Mouse (Mus musculus): Measurements from ENCODE around the gene Gm45213.

The Gm45213 gene

DNA sequence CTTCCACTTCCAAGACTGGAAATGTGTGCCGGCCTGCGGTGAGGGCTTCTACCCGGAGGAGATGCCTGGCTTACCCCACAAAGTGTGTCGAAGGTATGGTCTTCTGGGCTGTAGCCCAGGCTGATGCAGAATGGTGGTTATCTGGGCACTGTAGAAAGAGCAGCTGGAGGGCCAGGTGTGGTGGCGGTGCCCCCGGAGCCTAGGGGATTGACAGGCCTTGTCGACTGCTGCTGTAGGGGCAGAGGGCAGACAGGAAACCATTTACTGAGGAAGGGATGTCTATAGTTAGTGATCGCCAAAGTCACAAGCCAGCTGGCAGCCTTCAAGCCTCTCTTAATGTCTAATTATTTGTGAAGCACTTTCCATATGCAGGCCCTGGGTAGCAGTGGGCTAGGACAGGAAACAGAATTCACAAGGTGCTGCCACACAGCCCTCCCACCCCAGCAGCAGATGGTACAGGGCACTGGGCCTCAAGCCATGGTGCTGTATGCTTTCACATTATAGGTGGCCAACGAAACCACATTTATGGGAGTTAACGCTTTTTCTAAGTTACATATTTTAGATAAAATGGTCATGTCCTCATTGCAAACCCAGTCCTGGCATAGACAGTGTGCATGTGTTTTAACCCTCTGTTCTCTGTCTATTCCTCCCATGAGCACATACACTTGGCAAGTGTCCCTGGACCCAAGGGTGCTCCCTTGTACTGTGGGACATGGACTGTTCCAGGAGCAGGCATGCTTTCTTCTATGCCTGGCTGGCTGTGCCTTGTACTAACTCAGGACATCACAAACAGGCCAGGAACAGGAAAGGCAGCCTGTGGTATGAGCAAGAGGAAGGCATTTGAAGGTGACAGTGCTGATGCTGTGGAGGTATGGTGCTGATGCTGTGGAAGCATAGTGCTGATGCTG lies at the start of gene Gm45213:
Gene Gm45213, plus strand, starts transcription at position 51 of the 908 bp plus-strand sequence.
- no peak for DNase-seq

DNA sequence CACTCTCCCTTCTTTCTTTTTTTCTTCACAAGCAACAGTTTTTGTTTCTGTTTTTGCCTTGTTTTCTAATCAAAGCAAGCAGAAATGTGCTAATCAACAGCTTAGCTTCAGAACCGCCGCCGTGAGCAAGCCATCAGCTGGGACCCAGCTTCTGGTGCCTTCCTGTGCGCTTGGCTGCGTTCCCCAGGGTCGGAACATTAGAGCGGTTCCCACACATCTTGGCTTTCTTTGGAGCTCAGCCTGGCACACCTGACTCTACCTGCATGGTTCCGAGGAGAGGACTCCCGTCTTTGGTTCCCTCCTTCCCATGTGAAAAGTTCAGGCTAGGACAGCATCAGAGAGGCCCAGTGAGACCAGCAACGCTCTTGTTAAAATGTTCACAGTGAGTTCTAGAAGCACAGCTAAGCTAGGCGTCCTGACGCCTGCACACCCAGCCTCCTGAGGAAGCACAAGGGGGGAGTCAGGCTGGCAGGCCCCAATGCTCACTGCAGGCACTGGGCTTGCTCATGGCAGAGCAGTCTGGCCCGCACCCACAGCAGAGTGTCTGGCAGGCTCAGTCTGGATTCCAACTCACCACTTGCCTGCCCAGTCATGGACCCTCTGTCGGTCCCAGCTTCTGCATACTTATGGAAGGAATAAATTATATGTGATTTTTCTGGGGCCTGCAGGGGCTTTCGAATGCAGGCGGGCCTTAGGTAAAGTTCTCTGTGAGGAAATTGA lies 42.2 kb upstream of the Gm45213 start:
- no peak for DNase-seq

DNA sequence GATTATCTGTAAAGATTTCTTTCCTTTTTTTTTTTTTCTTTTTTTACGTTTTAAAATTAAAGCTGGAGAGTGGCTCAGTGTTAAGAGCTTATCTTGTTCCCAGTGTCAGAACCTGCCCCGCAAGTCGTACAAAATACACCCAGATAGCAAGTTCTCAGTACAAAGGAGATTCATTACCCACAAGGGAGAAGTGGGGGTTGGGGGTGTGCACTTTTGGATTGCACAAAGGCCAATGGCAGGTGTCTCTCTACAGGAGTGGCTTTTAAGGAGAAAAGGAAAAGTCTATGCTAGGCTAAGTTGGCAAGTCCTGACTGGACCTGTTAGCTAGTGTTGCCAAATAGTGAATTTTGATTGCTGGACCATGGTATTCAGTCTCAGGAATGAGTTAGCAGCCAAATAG lies 41.6 kb upstream of the Gm45213 start:
- DNase-seq, result no peak

DNA sequence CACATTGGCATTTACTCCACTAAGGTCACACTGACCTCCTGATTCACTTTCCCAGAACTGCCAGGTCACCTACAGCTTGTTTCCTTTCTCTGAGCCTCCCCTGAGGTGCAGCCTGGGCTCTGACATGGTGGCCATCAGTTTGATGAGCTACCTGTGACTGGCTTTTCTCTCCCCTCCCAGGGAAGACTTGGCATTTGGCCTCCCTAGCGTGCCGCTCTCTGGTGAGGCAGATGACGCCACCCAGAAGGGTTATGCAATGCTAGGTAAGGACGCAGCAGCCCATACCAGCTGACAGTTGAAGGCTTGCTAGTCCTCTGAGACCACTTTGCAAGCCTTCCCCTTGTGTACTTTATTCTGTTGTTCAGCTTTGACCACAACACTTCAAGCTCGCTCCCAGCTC lies 40.0 kb upstream of the Gm45213 start:
- DNase-seq, result no peak

DNA sequence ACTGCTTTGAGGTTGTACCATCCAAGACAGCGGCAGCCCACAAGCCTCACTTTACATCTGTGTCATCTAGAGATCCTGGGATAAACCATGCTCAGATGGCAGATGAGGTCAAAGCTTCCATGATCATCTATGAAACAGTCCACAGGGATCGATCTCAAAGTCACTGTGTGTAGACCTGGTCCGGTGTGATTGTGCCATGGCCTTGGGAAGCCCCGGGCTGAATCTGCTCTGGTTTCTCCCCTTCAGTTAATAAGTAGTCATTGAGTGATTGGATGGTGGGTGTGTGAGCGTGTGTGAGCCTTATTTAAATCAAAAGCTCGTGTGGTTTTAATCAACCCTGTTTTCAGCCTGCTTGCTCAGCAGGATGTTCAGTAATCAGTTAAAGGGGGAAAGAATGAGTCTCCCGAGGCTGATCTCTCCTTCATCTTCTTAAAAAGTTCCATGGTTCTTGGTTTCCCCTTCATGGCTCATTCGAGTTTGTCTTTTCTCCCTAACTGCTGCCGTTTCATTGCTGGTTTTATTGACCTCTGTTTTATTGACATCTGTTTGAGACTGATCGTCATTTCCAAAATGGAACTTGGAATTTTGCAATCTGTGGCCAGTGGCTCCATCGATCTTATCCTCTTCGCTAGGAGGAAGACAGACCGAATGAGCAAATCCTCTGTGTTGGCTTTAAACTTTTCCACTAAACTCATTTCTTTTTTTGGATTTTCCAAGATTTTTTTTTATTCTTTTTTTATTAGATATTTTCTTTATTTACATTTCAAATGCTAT lies 39.4 kb upstream of the Gm45213 start:
- DNase-seq, result no peak

DNA sequence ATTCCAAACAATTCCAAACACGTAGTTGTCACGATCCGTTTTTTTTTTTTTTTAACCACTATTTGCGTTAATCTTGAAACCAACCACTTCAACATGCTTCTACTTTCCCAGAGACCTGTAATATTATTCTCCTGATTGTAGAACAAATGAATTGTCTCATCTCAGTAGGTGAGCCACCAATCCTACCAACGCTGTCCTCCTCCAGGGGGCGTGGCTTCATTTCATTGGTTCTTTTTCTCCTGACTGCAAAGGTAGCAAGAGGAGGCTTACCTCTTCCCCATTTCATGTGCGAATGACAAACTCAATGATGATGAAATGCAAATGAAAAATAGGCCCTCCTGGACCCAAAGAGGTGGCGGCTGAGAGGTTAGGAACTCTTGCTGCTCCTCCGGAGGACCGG lies 38.3 kb upstream of the Gm45213 start:
- DNase-seq, result no peak

DNA sequence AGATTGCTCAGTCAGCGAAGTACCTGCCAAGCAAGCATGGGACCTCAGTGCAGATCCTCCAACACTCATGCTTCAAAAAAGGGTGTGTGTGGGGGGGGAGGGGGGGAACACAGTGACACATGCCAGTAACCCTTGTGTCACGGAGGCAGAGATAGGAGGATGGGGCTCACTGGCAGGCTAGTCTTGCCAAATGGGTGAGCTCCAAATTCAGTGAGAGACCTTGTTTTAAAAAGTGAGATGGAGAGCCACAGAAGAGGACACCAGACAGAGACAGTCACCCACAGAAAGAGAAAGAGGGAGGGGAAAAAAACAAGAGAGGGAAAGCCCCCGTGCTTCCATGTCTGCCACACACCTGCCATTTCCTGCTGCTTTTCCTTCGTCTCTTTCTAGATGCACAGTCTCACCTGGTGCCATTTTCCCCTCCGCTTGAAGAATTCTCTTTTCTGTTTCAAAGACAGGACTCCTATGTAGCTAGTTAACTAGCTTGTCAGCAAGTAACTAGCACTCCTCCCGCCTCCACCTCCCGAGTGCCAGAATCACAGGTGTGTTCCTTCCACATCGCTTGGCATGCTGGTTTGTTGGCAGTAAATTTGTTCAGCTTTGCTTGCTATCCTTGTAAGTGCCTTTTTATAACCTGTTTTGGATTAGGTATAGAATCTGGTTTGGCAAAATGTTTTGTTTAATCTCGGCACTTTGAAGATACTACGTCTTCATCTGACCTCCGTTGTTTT lies 35.1 kb upstream of the Gm45213 start:
- DNase-seq, result peak; percentile 32

DNA sequence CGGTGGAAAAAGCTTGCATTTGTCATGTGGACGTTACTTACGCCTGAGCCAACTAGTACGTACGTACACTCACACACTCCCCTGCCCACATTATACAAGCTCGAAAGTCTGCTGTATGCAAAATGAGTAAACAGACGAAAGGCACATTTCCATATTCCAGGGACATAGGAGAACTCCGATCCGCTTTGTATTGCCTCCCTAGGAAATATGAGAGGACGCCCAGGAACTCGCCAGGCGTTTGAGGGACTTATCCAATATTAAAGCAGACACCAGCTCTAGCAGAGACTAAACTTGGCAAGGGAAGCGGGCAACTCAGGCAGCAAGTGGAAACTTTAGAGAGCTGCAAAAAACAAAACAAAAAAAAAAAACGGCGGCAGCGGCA lies 34.5 kb upstream of the Gm45213 start:
- peak; percentile 34 for DNase-seq

DNA sequence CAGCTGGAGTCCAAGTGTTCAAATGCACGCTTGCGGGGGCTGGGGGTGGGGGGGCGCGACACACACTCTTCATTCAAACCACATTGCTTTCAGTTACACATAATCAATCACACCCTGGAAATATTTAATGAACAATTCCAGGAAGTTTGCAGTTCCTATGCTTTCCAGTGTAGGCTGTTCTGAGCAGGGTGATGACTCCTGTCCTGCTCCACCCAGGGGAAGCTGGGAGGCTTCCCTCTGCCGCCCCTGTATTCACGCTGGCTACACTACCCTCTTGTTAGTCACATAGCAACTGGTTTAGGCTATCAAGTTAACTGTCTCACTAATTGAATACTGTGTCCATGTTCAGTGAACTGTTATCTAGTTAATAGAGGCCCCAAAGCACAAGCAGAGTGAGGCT lies 32.9 kb upstream of the Gm45213 start:
- no peak for DNase-seq

DNA sequence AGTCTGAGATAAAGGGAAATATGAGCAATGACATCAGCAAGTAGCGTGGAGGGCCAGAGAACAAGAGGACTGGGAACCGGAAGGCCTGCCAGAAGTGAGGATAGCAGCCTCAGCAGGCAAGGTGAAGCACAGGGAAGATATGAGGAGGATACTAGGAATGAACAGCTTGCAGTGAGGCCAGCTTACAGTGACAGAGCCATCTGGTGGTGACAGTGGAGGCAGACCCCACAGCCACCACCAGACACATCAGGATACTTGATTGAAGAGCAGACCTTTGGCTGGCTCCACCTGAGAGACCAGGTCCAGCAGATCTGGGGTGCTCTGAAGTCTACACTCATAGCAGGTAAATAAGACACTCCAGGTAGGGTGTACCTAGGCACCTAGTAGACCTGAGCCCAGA lies 15.7 kb upstream of the Gm45213 start:
- DNase-seq, result no peak

DNA sequence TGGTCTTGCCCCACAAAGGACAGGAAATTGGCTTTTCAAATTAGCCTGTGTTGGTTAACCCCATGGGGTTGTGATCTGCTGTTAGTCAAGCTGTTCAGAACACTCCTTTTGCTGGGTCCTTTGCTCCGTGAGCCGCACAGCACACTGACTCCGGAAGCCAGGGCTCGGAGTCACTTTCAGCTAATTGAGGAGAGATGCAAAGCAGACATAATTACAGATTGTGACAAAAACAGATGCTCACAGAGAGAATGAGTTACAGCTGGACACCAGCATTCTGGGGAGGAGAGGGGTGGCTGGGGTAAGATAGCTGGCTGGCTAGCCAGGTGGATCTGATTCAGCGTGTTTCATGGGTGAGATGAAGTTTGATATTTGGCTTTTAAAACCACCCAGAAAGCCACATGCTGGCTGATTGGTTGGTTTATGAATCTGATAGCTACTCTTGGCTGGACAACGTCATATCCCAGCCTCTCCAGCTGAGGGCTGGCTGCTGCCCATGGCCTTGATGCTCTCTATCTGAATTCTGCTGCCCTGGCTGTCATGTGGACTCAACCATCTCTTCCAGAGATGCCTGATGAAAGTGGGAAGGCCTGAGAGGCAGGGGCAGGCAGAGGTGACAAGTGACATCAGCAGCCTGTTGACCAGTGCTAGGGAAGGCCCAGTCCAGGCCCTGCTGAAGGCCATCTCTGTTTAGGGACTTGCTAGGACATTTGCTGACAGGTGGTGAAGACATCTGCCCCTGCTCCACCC lies 14.5 kb upstream of the Gm45213 start:
- no peak for DNase-seq

DNA sequence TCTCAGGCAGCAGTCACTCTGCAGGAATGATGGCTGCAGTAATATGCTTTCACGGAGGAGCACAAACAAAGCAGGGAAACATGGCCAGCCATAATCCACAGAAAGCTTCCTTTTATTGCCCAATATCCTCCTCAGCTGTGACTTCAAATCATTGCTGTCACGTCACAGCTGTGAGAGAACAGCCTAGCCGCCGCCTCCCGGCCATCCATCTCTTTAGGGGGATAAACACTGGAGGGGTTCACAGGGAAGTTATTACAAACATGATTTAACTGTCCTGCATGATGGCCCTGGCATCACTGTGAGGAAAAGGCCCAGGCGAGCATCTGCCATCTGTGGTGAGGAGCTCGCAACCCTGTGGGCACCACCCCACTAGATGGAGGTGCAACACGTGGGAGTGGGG lies 6.6 kb upstream of the Gm45213 start:
- DNase-seq, result no peak

DNA sequence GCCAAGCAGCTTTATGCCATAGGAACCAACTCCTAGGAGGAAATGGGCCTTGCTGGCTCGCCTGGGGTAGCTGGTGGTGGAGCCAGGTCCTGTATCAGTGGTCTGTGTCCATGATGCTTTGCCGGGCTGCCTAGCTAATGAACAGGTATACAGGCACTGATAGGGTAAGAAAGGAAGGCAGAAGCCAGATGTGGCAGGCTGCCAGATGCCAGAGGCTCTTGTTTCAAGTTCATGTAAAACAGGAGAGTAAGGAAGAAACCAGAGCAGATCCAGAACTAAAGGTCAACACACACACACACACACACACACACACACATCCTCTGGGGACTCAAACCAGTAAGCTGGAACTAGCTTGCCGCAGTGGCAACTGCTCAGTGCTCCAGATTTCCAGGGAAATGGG lies 5.1 kb upstream of the Gm45213 start:
- no peak for DNase-seq

DNA sequence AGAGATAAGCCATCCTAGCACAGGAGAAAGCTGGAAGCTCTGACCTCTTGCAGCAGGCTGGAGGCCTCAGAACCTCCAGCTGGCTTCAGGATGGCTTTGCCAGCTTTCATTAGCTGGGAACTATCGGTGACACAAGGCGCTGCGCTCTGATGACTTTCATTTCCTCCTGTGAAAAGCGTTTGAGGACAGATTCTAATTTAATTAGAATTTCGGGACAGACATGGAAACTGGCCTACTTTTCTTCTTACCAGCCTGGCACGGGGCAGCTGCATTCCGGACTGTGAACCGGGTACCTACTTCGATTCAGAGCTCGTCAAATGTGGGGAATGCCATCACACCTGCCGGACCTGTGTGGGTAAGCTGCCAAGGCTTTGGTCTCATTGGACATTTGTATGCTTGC lies 4.7 kb upstream of the Gm45213 start:
- no peak for DNase-seq

DNA sequence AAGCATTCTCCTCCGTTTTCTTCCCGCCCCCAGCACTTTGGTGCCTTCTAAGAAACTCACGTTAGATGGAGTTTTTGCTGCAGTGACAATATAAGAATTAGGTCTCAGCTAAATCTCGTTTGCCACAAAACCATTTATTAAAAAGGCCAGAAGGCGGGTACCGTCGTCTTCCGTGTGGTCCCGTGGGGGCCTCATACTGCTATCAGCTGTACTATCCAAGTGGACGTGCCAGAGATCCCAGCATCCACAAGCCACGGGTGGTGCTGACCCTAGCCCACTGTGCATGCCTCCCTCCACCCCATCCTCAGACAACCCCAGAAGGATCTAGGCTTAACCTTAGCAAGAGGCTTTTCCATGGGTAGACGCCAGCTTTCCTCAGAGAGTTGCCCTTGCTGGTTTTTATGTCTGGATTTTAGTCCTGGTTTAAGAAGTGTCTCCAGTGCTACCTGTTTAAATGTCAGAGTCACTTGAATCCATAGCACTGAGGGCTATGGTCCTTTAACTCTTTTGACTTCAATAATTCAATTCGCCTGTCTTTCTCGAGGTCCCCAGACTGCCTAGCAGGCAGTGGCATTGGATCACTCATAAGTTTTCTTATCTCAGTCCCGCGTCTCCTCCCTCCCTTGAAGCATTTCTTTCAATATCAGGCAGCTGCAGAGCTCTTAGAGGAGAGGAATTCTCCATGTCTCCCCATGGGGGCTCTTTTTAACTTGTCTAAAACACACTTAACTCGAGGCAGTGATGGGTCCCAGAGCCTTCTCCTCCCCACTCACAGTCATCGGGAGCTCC lies 3.2 kb upstream of the Gm45213 start:
- DNase-seq, result no peak

DNA sequence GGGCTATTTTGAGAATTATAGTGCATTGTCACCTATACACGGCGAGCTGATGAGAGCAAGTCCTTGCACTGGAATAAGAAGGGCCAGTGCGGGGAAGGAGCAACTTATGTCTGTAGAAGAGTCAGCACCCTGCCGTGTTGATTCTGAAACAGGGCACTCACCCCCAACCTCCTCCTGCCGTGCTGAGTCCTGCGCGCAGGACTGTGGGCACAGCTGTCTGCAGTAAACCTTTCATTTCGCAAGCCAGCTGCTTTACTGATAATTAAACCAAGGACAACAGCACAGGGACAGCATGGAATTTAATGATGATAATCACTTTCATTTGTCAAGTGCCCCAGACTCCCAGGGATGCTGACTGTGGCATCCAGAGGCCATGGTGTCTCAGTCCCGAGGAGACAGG lies 1.2 kb downstream of the Gm45213 start:
- no peak for DNase-seq

DNA sequence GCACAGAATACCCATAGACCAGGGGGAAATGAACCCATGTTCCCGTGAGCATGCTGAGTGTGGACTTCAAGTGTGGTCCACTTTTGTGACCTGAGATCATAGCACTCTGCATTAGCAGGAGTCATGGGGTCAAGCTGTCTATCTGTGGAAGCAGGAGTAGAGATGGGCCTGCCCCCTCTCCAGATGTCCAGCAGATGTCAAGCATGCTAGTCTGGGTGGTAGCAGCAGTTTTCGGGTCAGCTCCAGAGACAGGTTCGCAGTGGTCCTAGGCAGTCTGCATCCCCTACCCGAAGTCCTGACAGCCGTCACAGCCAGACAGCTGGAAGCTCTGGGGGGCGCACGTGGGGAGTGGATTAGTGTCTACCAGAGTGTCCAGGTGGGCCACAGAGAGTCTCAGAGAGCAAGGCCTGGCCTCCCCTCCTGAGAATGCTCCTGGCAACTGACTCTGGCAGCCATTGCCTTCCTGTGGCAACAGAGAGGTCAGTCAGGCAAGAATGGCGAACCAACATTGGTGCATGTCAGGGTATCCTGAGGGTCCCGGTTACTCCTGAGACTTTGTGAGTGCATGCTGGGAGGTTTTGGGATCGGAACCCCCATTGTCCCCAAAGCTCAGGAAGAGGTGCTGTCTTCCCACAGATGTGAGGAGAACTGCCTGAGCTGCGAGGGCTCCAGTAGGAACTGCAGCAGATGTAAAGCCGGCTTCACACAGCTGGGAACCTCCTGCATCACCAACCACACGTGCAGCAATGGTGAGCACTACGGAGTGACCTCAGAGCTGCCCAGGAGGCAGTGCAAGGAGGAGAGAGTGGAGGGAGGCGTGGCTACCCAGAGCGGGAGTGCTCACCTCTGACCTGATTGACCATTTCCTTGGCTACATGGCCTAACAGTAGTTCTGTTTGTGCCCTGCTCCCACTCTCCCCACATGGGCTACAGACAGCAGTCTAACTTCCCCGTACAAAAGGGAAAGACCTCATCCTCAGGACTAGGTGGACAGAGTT lies 3.8 kb downstream of the Gm45213 start:
- DNase-seq, result no peak

DNA sequence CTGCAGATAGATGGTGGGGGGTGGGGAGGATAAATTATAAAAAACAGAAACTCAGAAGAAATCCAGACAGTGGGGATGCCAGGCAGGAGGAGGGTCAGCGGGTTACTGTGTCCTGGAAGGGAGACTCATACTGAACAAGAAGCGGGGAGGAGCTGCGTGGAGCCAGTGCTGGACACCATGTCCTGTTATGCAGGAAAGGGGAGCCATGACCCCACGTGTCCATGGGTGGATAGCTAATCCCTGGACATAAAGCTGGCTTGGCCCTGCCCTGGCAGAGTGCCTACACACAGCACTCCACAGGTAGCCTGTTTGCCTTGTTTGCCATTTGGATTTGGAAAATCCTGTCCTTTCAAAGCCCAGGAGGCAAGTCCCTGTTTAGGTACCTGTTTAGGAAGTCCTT lies 4.6 kb downstream of the Gm45213 start:
- no peak for DNase-seq

DNA sequence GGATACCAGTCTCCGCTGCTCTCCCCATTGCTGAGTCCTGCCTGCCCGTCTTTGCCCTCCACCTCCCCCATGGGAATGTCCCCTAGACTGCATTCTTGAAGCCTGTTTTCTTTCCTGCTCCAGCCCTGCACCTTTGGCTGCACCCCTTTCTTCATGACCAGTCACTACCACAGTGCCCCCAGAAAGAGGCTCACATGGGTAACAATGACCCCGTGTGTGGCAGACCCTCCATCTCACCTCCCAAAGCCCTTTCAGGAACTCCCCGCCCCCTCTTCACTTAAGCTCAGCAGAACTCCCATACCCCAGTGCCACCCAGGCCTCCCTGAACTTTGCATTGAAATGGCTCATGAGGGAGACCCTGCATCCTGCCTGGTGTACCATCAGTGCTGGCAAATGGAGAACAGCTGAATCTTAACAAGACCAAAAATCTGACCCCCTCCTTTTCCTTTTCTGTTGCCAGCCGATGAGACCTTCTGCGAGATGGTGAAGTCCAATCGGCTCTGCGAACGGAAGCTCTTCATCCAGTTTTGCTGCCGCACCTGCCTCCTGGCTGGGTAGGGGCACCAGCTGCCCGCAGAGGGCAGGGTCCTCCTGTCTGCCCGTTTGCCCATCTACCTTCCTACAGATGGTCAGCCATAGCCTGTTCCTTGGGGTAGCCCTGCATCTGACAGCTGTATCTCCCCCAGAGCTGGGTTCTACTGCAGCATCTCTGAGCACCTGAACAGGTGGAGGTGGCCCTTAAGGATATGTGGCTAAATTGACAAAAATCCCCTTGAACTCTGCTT lies 5.2 kb downstream of the Gm45213 start:
- no peak for DNase-seq

Data from layer of hippocampus, adult 9-11 months (tissue).